Mouse (Mus musculus) heart, postnatal 10 days (tissue): Measurements from ENCODE around the gene Hyal2. TPM values are rescaled to one million over a fixed set of nuclear protein-coding genes. Genes with fewer than 3 reads are reported as not detected.
"Not testable (repeated sequence)": the region's sequence is repeated elsewhere in the genome, so short reads cannot be mapped to it uniquely, and the experiment has no call there.

ENCODE experiments used
- DNase-seq, 2 experiments: peaks; one replicate each; pipeline ENCODE4 v3.0.0; 2021
- intact Hi-C: fragments of 180-260 bp; cut with DNase I; formaldehyde crosslinking; loops from one replicate; pipeline ENCODE4 v1.15.1; 2025
- total RNA-seq, 2 experiments: library from RNA; stranded (reverse); gene quantifications; 2 replicates each; pipeline ENCODE4 v1.2.3; 2021

Hyal2 gene
- total RNA-seq, 2 experiments from 2014 or later: 47.0 to 56.0 TPM

DNA sequence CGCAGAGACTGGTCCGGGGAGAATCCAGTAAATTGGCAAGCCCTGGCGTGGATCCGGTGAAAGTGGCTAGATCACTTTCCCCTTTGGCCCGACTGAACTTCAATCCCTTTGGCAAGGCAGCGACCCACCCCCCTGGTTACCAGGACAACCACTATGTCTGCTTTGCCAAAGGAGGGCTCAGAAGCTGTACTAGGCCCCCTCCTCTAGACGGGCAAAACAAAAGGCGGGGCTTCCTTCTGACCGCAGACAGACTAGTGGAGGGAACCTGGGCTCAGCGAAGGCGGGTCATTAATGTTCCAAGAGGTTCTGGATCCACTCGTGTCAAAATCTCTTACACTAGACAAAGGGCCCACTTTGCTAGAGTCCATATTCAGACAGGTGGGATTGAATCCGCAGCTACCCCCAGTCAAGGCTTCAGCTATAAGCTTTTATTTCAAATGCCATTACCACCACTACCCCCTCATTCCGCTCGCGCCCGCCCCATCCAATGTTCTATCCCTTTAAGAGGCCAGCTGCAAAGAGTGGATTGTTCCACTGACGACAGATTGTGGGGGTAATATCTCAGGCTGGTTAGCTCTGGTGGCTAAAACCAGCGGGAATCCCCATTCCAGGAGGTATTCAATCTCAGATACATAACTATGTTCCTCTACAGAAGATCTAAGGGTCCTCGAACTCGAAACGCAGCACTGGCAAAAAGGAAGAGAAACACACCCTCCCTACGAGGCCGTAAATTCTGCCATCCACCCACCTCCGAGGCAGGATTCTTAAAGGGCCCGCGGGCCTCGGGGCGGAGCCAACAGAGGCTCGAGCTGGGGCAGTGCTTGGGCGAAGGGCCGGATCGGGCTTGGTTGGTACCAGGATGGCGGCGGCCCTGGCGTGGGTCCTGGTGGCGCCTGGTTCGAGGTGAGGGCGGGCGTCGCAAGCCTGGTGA is 851 bp downstream of the Hyal2 start:
- intact Hi-C loops: no loop called here
- DNase-seq: peak; percentile 91

DNA sequence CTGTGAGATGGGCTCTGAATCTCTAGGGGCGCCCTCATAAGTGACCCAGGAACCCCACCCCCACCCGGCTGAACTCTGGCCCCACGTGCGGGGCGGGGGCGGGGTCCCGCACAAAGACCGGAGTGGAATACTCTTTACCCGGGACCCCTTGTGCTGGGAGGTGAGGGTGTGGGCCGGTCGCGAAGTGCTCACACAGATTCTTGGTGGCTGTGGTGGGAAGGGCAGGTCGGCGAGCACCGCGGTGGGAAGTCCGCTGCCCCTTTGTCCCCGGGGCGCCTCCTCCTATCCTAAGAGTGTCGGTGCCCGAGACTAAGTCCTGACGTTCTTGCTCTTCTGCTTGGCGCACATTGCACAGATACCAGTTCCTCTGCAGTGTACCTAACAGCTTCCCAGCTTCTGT is 1.5 kb downstream of the Hyal2 start:
- intact Hi-C loops: no loop called here
- no peak for DNase-seq

DNA sequence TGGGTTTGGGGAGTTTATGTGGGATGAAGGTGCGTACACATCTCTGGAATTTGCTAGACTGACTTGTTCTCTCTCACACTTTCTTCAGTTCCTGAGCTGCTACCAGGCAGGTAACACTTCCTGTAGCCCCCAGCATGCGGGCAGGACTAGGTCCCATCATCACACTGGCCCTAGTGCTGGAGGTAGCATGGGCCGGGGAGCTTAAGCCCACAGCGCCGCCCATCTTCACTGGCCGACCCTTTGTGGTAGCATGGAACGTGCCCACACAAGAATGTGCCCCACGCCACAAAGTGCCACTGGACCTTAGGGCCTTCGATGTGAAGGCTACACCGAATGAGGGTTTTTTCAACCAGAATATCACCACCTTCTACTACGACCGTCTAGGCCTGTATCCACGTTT is 2.3 kb downstream of the Hyal2 start:
- intact Hi-C loops: no loop called here
- no peak for DNase-seq

DNA sequence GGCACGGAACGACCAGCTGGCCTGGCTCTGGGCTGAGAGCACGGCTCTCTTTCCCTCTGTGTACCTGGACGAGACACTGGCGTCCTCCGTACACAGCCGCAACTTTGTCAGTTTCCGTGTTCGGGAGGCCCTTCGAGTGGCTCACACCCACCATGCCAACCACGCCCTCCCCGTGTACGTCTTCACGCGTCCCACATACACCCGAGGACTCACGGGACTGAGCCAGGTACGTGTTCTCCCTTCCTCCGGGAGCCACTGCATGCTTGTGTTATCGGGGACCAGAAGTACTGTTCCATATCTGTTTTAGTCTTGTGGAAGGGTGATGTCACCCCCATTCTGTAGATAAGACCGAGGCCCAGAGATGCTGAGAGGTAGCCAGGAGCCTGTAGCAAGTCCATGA is 3.1 kb downstream of the Hyal2 start:
- no peak for DNase-seq
- intact Hi-C loops: no loop called here

DNA sequence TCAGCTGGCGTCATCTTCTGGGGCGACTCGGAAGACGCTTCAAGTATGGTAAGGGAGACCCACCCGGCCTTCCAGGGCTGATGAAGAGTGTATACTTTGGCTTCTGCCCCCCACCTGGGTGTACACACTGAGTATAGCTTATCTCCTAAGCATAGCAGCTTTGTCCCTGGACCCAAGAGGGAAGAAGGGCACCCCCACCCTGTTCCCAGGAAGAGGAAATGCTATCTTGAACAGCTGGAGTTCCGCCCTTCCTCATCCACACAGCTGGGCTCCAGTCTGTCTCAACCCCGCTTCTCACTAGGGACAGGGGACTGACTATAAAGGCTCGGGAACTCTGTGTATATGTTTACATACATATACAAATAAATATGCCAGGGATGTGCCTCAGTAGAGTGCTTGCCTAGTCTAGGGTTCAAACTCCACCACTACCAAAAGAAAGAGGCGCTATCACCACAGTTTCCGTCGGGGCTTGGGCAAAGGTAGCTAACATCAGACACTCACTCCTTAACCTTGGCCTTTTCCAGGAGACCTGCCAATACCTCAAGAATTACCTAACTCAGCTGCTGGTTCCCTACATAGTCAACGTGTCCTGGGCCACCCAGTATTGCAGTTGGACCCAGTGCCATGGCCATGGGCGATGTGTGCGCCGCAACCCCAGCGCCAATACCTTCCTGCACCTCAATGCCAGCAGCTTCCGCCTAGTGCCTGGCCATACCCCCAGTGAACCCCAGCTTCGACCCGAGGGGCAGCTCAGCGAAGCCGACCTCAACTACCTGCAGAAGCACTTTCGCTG is 4.0 kb downstream of the Hyal2 start:
- intact Hi-C loops: no loop called here
- DNase-seq: no peak

DNA sequence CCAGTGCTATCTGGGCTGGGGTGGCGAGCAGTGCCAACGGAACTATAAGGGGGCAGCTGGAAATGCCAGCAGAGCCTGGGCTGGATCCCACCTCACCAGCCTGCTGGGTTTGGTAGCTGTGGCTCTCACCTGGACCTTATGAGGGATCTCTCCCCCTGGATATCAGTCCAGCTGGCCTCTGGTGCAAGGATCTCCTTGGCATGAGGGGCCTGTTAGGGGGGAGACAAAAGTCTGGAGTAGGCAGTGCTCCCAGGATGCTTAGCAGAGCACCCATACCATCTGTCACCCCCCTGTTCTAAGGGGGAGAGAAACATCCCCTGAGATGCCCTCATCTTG is 4.5 kb downstream of the Hyal2 start:
- intact Hi-C loops: no loop called here
- no peak for DNase-seq

DNA sequence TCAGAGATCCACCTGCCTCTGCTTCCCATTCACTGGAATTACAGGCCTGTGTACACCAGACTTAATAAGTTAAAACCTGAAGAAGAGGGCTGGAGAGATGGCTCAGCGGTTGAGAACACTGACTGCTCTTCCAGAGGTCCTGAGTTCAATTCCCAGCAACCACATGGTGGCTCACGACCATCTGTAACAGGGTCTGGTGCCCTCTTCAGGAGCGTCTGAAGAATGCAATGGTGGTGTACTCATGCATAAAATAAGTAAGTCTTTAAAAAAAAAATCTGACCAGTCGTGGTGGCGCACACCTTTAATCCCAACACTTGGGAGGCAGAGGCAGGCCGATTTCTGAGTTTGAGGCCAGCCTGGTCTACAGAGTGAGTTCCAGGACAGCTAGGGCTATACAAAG is 6.0 kb downstream of the Hyal2 start:
- DNase-seq, intact Hi-C loops: not testable (repeated sequence)

DNA sequence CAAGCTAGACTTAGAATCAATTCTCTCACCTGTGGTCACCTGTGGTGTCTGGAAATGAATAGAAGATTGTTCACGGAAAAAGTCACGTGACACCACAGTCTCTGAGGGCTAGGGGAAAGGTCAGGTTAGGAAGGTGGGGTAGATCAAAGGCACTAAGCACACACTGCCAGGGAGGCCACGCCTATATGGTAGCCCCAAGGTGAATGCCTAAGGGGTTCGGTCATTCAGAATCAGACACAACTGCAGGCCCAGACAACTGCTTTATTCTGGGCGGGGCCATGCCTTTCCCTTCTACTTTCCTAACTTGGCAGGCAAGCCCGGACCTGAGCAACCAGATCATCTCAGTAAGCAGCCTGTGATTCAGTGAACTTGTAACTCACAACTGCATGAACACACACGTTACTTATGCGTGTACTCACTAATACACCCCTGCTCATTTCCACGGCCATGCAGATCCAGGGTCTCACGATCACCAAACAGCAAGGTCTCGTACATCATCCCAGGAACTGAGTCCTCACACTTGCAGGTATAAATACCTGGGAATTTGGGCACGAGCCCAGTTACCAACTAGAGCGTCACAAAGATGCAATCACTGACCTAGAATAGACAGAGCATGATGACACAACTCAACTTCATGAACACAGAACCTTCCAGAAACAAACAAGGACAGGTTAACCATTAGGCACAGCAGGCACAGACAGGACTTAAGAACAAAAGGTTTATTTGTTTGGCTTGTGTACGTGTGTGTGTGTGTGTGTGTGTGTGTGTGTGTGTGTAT is 8.0 kb downstream of the Hyal2 start:
- intact Hi-C loops: no loop called here
- DNase-seq: no peak

DNA sequence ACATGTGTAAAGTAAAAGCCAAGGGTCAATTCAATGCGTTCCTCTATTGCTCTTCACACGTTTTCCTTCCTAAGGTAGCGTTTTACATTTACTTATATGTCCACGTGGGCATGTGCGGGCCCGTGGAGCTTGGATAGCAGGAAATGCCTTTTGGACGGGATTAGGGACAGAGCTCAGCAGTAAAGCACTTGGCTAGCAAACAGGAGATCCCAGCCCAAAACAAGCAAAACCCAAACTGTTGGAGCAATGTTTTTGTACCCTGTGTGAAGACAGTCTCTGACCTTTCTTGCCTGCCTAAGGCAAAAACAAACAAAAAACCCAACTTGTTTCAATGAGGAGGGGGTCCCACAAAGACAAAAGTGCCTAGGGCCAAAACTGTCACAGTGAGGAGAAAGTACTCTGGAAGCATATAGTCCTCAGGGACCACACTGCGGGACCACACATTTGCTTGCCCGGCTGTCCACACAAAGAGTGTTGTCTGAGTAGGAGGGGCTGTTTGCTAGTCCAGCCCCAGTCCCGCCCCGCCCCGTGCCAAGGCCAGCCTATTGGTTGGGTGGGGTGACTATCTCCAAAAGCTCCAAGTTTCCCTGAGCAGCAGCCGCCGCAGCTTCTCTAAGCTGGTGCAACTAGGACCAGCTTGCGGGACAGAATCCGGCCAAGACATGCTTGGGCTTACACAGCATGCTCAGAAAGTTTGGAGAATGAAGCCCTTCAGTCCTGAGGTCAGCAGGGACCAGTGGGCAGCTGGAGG is 8.8 kb downstream of the Hyal2 start, which contains the start of gene Hyal1:
Gene Hyal1, plus strand, starts transcription at position 571 of the 751 bp plus-strand sequence.
- DNase-seq: peak; percentile 88 to 90

DNA sequence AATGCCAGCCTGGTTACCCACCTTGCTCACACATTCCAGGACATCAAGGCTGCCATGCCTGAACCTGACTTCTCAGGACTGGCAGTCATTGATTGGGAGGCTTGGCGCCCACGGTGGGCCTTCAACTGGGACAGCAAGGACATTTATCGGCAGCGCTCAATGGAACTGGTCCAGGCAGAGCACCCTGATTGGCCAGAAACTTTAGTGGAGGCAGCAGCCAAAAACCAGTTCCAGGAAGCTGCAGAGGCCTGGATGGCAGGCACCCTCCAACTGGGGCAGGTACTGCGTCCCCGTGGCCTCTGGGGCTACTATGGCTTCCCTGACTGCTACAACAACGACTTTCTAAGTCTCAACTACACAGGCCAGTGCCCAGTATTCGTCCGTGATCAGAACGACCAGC is 10.1 kb downstream of the Hyal2 start:
- DNase-seq: no peak
- intact Hi-C loops: no loop called here

More for the DNA sequence above, 8.8 kb downstream of the Hyal2 start, which contains the start of gene Hyal1:
- intact Hi-C loops: no loop called here

DNA sequence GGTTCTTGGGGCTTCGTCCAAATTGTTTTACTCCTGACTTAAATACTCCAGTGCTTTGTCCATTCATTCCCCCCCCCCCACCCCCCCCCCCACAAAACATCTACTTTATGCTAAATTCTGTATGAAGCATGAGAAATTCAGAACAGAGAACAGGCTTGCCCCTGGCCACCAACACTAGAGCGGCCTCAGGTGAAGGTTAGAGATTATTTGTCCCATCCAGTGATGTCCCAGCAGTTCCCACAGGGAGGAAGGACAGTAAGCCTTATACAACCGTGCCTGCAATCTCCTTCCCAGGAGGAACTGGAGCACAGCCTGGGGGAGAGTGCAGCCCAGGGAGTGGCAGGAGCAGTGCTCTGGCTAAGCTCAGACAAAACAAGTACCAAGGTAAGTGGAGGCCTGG is 10.8 kb downstream of the Hyal2 start, which contains the start of gene Naa80:
Gene Naa80, plus strand, starts transcription at position 301 of the 400 bp plus-strand sequence.
- intact Hi-C loops: no loop called here
- DNase-seq: no peak

DNA sequence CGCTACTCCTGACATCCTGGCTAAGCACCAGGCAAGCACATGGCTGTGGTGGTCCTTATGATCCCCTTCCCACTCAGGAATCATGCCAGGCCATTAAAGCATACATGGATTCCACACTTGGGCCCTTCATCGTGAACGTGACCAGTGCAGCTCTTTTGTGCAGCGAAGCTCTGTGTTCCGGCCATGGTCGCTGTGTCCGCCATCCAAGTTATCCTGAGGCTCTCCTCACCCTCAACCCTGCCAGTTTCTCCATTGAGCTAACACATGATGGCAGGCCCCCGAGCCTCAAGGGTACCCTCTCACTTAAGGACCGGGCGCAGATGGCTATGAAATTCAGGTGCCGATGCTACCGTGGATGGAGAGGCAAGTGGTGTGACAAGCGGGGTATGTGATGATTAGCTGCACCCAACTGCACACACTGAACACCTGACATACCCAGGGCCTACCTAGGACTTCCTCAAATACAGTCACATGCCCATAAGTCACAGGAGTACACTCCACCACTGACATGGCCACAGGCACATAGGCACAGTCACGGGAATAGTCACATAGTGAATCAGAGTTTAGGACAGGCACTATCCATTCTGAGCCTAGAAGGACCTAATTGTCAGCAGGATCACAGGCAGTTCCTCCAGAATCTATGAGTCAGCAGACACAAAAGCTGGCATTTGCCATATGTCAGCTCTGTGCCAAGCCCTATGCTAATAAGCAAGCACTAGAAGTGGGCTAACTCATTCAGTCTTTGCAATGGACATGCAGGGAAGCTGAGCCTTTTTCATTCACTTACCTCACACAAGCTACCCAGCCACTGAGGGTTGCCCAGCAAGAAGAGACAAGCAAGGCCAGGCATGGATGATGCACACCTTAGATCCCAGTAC is 11.5 kb downstream of the Hyal2 start:
- DNase-seq: no peak
- intact Hi-C loops: no loop called here

DNA sequence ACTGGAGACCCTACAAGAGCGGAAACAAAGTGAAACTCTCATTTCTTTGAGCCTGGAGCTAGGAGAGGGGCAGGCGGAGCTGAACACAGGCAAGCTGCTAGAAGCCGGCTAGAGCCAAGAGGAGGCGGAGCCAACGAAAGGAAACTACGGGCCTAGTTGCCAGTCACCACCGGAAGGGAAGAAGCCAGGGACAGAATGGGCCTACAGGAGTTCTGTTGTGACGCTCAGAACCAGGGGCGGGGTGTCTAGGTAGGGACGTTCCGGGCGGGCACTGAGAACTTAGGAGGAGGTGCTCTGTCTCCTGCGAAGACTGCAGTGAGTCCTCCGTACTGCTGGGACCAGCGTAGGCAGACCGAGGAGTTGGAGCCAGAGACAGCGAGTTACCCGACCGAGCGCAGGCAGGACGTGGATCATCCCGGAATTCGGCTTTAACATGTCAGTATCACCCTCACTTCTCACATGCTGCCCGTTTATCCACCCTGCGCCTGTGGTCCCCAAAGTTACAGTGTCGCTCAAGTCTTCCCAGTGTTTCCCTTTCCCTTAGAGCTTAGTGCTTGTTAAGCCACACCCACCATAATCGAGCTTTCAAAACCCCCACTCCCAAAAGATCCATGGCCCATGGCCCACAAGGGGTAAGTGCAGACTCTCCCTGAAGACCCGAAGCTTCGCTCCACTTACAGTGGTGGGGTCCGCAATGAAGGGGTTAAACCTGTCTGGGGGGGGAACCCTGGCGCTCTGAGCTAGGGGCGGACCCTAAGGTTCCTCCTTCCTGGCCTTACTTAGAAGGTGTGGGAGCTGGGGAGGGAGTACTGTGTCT is 13.0 kb downstream of the Hyal2 start, which contains the start of gene Hyal3:
Gene Hyal3, plus strand, starts transcription at position 318 of the 817 bp plus-strand sequence.
- DNase-seq: peak; percentile 95
- intact Hi-C loops: no loop called here

DNA sequence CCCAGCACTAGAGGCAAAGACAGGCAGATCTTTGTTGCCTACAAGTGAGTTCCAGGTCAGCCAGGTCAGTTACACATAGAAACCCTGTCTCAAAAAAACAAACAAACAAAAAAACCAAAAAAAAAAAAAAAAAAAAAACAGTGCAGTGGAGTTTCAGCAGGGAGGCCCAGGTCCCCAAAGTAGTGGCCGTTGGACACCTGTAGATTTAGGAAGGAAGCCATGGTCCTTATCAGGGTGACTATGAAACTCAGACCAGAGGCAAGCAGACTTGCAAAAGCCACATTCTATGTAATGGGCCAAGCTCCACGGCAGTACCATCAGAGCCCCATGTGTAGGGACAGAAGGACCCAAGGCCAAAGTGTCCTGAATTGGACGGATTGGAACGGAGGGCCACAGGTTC is 13.8 kb downstream of the Hyal2 start:
- intact Hi-C loops: no loop called here
- DNase-seq: no peak

DNA sequence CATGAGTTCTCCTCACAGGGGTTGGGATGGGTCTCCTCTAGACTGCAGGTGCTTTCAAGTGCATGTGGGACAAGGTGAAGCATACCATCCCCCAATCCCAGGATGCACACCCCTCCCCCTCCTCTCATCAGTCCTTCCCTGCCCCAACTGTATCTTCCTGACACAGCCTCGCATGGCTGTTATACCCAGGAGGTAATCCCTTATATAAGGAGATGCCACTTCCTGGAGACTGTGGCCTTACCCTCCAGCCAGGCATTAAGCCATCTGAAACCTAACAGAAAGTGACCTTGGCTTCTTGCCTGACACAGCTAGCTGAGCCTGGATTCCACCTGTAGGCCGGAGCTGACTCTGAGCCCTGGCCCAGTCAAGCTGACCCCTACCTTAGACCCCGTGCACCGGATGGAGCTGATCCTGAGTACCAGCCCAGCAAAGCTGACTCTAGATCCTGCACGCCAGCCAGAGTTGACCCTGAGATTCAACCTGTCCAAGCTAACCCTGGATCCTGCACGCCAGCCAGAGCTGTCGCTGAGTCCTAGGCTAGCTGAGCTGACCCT is 14.8 kb downstream of the Hyal2 start:
- no peak for DNase-seq
- intact Hi-C loops: no loop called here

DNA sequence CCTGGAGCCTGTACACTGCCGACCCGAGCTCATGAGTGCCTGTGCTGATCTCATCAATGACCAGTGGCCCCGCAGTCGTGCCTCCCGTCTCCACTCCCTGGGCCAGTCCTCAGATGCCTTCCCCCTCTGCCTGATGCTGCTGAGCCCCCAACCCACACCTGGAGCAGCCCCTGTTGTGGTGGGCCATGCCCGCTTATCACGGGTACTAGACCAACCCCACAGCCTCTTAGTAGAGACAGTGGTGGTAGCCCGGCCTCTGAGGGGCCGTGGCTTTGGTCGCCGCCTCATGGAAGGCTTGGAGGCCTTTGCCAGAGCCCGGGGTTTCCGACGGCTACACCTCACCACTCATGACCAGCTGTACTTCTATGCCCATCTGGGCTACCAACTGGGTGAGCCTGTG is 15.4 kb downstream of the Hyal2 start:
- DNase-seq: no peak
- intact Hi-C loops: no loop called here

DNA sequence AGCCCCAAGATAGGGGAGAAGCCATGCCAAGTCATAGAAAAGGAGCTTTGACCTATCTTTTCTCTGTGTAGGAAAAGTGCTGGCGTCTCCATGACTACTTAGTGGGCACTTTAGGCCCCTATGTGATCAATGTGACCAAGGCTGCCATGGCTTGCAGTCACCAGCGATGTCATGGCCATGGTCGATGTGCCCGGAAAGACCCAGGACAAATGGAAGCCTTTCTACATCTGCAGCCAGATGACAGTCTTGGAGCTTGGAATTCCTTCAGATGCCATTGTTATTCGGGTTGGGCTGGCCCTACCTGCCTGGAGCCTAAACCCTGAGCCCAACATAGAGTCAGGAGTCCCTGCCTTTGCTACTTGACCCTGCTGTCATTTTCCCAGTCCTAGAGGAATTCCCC is 18.8 kb downstream of the Hyal2 start:
- intact Hi-C loops: no loop called here
- DNase-seq: no peak
